Mouse (Mus musculus): ENCODE results near the gene Galnt18.

Gene Galnt18

DNA sequence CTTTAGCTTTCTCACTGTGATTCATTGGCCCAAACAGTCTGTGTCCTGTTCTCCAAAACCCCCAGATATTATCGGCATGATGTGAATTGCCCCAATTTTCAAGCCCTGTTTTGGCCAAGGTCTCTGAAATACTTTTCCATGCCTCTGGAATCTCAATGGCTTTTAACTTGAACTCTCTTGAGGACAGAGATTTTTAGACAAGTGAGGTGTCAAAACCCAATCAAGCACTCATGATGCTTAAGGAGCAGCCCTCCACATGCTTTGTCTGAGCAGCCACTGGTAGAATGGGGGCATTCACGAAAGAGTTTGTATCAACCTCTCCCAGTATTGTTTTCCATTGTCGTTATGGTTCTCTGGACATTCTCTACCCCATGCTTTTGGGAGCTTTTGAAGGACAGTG, 9.2 kb downstream of the Galnt18 start:
- no peak for DNase-seq

DNA sequence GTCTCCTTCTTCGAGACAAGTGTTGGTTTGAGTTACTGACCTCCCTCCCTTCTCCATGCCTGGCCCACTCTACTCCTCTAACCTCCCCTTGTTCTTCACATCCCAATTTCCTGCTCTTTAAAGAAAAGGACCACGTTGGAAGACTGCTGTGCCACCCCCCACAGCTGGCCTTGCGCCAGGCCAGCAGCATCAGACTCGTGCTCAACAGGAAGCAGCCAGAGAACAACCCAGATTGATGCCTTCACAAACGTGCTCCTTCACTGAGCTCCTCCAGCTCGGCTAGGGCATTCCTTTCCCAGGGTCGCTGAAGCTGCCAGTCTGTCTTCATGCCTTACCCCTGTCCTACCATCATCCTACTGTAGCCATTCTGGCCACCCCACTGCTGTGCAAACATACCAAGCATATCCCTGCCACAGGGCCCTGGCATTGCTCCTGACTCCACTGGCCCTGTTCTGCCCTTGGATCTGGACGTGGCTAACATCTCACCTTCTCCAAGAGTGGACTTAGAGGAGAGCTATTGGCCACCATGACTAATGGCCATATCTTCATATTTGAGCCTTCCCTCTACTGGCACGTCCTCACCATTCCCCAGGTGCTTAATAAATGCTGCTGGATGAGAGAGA, 13.5 kb downstream of the Galnt18 start:
- no peak for DNase-seq

DNA sequence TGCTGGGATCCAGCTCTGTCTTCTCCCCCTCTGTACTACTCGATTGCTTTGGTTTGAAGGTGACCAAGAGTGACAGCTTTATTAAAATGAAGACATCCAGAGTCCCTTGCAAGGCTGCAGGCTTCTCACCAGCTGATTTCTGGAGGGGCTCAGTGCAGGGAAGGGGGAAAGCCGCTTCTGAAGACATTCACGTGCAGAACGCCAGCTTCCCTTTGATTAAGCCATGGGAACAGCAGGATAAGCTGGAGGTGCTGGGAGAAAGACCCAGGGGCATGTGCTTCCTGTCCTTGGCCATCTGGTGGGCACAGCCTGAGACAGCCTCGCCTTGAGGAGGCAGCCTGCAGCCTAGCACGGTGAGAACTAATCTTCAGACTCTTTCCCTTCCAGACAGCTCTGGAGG, 17.0 kb downstream of the Galnt18 start:
- DNase-seq, result no peak

DNA sequence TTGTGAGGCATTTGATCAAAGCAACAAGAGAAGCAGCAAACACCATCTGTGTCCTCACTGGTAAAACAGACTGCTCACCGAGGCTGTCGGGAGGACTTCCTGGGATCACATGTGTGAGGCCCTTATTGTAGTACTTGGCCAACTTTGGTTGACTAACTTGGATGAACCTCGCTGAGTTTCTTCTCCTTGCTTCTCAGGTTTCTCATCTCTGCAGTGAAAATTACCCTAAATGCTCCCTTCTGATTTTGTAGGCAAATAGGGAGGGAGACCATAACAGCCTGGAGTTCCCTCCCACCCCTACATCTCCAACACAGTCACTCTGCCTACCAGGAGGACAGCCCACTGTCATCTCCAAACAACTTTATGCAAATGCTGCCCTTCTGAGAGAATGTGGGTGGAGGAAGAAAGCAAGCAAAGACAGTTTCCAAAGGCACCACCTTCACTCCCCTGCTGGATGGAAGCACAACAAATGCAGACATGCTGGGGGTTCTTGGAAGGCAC, 31.2 kb downstream of the Galnt18 start:
- DNase-seq, result no peak

GRCm38 (mm10) chr7:111744770-111745169, 35.0 kb downstream of the Galnt18 start:
- DNase-seq, result no peak

DNA sequence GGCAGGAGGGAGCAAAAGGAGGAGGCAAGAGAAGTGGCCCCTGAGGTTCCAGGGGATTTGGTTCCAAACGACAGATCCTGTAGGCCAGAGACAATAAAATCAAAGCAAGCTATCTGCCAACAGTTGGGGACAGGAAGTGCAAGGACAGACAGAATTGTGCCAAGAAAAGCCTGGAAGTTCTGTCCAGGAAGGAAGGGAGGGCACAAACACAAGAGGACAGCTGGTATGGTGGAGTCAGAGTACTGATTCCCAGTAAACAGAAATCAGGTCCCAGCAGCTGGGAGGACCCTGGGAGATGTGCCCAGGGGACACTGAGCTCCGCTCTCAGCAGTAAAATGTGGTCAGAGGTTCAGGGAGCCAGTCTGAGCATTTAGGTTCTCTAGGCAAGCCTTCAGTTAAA, 38.2 kb downstream of the Galnt18 start:
- peak; percentile 60 for DNase-seq

- DNase-seq, result no peak
Measured at GRCm38 (mm10) chr7:111740091-111740490, 39.7 kb downstream of the Galnt18 start.

GRCm38 (mm10) chr7:111739371-111739765, 40.4 kb downstream of the Galnt18 start:
- DNase-seq, result peak; percentile 43

GRCm38 (mm10) chr7:111738456-111739370, 41.1 kb downstream of the Galnt18 start:
- DNase-seq, result no peak

DNA sequence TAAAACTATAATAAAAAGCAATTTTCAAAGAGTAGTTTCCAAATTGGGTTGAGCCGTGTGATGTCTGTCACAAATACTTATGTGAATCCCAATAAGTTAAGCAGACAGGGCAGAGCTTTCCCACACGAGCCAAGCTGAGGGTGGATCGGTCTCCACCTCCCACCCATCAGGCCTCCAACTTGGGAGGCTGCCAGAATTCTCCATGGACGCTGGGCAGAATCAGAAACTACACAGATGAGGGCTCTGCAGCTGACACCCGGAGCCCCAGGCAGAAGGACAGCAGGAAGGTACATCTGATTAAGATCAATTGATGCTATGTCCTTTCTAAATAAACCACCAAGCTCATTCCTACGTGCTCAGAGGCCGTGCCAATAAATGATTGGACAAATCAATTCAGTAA, 42.4 kb downstream of the Galnt18 start:
- DNase-seq, result peak; percentile 72

- DNase-seq, result no peak
Measured at GRCm38 (mm10) chr7:111736365-111736764, 43.4 kb downstream of the Galnt18 start.

GRCm38 (mm10) chr7:111730346-111731269, 49.2 kb downstream of the Galnt18 start:
- no peak for DNase-seq

DNA sequence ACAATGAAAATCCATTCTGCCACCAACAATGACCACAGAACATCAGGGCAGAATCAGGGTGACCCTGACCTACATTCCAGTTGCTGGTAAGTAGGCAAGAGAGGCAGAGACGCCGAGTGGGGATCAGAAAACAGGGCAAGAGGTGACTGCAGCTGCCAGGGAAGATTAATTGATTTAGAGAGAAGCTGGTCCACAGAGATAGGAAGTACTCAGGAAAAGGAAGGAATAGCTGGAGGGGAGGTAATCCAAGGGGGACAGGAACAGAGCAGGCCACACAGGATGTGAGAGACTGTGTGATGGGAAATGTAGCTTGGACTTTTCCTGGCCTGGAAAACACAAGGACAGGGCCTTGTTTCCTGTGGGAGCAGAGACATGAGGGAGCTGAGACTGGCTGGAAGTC, 52.8 kb downstream of the Galnt18 start:
- DNase-seq, result no peak

- DNase-seq, result no peak
Measured at GRCm38 (mm10) chr7:111724730-111725129, 55.0 kb downstream of the Galnt18 start.

DNA sequence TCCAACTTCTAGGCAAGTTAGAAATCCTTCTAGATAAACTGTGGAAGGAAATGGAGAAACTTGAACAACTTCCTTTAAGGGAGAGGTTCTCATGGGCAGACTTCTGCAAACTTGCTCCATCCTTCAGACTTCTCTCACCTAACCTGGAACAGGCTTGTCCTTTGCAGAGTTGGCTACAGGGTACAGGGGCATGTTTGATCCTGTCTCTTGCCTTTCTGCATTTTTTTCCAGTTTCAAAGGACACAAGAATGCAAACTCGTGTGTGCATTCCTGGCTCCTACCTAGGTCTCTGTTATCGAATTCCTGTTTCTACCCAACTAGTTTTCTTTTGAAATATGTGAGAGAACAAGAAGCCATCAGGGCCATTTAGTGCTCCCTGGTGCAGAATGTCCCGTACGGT, 55.8 kb downstream of the Galnt18 start:
- DNase-seq, result no peak

DNA sequence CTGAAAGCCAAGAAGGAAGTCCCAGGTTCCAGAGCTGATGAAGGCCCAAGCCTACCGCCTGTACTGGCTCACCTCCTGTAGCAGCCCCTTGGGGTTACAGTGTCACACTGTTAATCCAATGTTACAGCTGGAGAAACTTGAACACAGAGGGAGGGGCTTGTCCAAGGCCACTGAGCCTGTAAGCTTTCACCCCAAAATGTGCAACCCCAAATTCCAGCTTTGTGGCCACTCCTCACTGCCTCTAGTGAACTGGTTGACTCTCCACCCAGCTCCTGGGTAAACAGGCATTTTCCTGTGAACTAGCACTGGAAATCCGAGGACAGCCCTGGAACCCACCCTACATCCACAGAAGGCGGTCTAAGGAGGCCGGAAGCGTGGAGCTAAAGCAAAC, 58.5 kb downstream of the Galnt18 start:
- no peak for DNase-seq

DNA sequence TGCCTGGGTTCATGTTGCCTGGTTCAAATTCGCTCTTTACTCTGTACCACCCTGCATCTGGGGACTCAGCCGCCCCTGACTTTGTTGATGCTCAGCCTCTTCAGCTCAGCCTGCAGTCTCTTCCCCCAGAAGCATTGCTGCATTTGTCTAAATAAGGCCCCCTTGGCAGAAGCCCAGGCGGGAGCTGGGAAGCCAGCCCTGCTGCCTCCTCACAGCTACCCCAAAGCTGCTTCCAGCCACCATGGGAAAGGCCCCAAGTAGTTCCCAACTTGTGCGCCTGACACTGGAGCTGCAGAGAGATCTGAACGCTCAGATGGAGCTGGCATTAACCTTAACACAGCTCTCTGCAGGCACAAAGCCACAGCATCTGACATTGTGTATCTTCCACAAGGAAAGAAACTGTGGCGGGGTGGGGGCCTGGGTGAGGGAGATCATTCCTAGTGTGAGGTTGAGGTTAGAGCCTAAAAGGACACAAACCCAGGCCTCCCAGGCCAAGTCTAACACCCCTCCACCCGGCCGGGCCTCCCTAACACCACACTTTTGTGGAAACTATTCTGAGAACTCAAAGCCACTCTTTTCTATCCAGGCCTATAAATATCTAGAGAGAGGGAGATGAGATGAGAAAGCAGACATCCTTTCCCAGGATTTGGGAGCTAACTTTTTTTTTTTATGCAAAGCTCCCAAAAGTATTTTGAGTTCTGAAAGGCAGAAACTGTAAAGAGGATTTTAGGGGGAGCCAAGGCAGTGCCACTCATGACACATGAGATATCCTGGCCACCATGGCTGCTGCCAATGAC, 59.1 kb downstream of the Galnt18 start:
- peak; percentile 66 for DNase-seq

DNA sequence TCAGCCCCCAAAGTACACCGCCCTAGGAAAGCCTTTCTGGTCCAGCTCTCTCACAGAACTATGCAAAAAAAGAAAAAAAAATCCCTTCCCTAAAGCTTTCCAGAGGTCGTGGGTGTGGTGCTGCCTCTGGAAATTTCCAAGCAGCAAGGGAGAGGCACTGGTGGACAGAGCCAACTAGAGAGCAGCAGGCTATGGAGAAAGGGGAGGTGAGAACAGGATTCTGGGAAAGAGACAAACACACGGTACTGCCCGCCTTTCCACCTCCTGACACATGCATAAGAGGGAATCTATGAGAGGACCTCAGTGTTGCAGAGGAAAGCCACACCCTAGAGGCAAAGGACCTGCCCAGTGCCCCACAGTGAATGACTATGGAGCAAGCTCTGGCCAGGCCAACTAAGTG, 60.9 kb downstream of the Galnt18 start:
- DNase-seq, result peak; percentile 22

- no peak for DNase-seq
Measured at GRCm38 (mm10) chr7:111714639-111715360, 65.0 kb downstream of the Galnt18 start.

GRCm38 (mm10) chr7:111713828-111714600, 65.8 kb downstream of the Galnt18 start:
- peak; percentile 18 for DNase-seq

DNA sequence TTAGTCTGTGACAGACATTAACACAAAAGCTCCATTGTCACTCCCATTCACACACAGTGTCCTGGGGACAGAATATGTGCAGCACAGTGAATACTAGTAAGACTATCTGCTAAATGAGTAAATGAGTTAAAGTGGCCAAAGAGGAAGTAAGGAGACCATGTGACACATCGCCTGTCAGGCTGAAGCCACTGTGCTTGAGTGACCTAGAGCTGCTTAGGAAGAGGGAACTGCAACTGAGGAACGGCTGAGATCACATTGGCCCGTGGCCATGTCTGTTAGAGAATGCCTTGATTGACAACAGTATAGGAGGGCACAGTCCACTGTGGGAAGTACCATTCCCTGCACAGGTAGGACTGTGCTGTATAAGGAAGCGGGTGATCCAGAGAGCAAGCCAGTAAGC, 67.0 kb downstream of the Galnt18 start:
- no peak for DNase-seq

Measured in lung, postnatal 14 days (tissue).